Mouse (Mus musculus): ENCODE data around the gene 1700011L22Rik.

The 1700011L22Rik gene

GRCm38 (mm10) chr8:79175991-79176390 lies 72.4 kb downstream of the 1700011L22Rik start:
- peak; percentile 82 for DNase-seq (ENCODE audit: low read depth, low spot score)

- DNase-seq (ENCODE audit: low read depth, low spot score) = no peak
Observed at GRCm38 (mm10) chr8:79173606-79174005, 74.8 kb downstream of the 1700011L22Rik start.

DNA sequence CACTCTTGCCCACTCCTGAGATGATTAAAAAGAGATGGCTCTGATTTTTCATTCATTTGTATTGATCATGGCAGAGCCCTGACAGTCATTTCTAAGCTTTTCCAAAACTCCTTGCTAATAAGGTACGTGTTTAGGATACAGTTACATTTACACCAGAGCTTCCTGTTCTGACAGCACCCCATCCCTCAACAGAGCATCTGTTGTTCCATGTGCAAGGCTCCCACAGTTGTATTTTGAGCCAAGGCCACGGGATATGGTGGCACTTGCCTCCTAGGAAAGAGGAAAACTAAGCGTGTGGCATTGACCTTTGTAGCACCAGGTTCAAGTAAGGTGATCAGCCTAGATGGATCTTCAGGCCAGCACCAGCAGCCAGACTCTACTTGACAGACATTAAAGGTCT lies 83.1 kb downstream of the 1700011L22Rik start:
- no peak for DNase-seq (ENCODE audit: low read depth, low spot score)

DNA sequence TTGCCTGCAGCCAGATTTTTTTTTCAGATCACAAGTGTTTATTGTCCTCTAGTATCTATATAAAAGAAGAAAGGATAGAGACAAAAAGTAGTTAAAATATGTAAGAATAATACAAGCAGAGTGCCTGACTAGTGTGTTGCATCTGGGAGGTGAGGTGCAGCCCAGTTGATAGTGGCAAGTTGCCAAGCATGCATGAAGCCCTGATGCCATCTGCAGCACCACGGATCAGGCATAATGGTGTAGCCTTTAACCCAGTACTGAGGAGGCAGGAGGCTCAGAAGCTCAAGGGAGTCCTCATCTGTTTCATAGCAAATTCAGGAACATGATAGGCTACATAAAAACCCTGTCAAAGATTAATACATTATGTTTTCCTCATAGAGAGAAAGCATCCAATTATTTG lies 84.0 kb downstream of the 1700011L22Rik start:
- DNase-seq (ENCODE audit: low read depth, low spot score) = no peak

- no peak for DNase-seq (ENCODE audit: low read depth, low spot score)
Observed at GRCm38 (mm10) chr8:79162533-79163308, 85.6 kb downstream of the 1700011L22Rik start.

DNA sequence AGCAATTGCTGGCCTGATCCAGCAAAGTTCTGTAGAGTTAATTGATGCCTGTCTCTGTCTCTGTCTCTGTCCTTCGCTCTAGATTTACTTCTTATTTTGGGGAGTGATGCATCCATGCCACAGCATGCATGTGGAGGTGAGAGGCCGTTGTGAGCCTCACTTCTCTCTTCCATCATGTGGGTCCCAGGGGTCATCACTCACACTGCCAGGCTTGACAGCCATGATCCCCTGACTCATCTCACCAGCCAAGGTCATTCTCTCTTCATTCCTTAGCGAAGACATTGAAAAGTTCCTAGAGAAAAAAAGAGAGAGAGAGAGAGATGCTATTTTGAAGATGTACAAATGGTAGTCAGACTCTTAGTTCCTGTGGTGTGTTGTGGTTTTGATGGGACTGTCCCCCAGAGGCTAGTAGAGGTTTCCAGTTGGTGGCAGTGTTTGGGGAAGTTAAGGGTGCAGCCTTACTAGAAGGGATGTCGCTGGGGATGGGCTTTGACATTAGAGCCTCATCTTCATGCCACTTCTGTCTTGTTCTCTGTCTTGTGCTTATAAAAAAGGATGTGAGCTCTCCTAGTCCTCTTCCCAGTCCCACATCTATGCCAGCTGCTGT lies 87.1 kb downstream of the 1700011L22Rik start:
- no peak for DNase-seq (ENCODE audit: low read depth, low spot score)
